Mouse (Mus musculus): ENCODE measurements around the gene Ptpre. TPM values are rescaled to one million over a fixed set of nuclear protein-coding genes. Genes with fewer than 3 reads are reported as not detected.
"Not testable (repeated sequence)": the region's sequence is repeated elsewhere in the genome, so short reads cannot be mapped to it uniquely, and the experiment has no call there.

Gene Ptpre
- not detected in 2 replicates for polyA plus RNA-seq (2012; ENCODE audit: insufficient read depth, insufficient read length, low replicate concordance, missing spikeins)

- TF ChIP-seq POLR2A (IDR thresholded peaks at IDR 0.05; ENCODE audit: insufficient read depth, low read depth, low read length) (no peak), CTCF (IDR thresholded peaks at IDR 0.05; ENCODE audit: insufficient read depth, low read depth, low read length) (peak; percentile 91)
- peak within 1 kb of the TSS; percentile 61 for H3K4me3 ChIP-seq (ENCODE audit: insufficient read depth, low read depth, low read length)
- peaks cover 9% of the 10 kb centered on the region for H3K4me1 ChIP-seq (ENCODE audit: control insufficient read depth, insufficient read depth, low read length)
- 2% methylated on average over 28 of the region's 28 CpGs for WGBS
- H3K27ac ChIP-seq (ENCODE audit: insufficient read depth, low read depth, low read length) = no peak within 1 kb of the TSS
Observed at GRCm38 (mm10) chr7:135537341-135537901, at the start of gene Ptpre. Gene Ptpre (plus strand): TSS chr7:135537481.

GRCm38 (mm10) chr7:135488214-135488810, 49.0 kb upstream of the Ptpre start:
- Histone ChIP-seq H3K4me1 (ENCODE audit: control insufficient read depth, insufficient read depth, low read length) (peaks cover 6% of the 10 kb centered on the region), H3K27ac (ENCODE audit: insufficient read depth, low read depth, low read length) (no peak overlapping the region), H3K4me3 (ENCODE audit: insufficient read depth, low read depth, low read length) (no peak overlapping the region)
- 73% methylated on average over 6 of the region's 6 CpGs for WGBS
- TF ChIP-seq CTCF (IDR thresholded peaks at IDR 0.05; ENCODE audit: insufficient read depth, low read depth, low read length) (peak; percentile 41; the same call in 1 of the 2 replicates), POLR2A (IDR thresholded peaks at IDR 0.05; ENCODE audit: insufficient read depth, low read depth, low read length) (no peak)

GRCm38 (mm10) chr7:135489724-135490499, 47.4 kb upstream of the Ptpre start:
- no peak overlapping the region for H3K27ac ChIP-seq (ENCODE audit: insufficient read depth, low read depth, low read length)
- WGBS = 82% methylated on average over 9 of the region's 9 CpGs
- TF ChIP-seq CTCF (IDR thresholded peaks at IDR 0.05; ENCODE audit: insufficient read depth, low read depth, low read length) (no peak), POLR2A (IDR thresholded peaks at IDR 0.05; ENCODE audit: insufficient read depth, low read depth, low read length) (no peak)
- H3K4me3 ChIP-seq (ENCODE audit: insufficient read depth, low read depth, low read length) = no peak overlapping the region
- H3K4me1 ChIP-seq (ENCODE audit: control insufficient read depth, insufficient read depth, low read length) = peaks cover 6% of the 10 kb centered on the region

DNA sequence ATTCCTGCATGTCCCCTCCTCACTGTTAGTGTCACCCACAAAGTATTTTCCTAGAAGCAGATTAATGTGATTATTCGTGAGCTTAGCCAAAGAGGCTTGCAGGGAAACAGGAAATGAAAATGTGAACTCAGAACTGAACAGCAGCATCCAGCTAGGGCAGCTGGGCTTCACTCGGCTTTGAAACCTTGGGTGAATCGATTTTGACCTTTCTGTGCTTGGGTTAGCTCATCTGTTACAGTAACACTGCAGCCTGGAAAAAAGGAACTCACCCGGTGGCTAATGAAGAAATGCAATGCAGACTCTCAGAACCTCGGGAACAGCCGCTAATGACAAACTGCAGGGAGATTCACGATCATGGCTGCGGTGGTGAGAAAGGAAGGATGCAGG, 46.8 kb upstream of the Ptpre start:
- TF ChIP-seq CTCF (IDR thresholded peaks at IDR 0.05; ENCODE audit: insufficient read depth, low read depth, low read length) (no peak), POLR2A (IDR thresholded peaks at IDR 0.05; ENCODE audit: insufficient read depth, low read depth, low read length) (no peak)
- WGBS = 78% methylated on average over 8 of the region's 8 CpGs
- peaks cover 6% of the 10 kb centered on the region for H3K4me1 ChIP-seq (ENCODE audit: control insufficient read depth, insufficient read depth, low read length)
- H3K27ac ChIP-seq (ENCODE audit: insufficient read depth, low read depth, low read length) = no peak overlapping the region
- H3K4me3 ChIP-seq (ENCODE audit: insufficient read depth, low read depth, low read length) = no peak overlapping the region

DNA sequence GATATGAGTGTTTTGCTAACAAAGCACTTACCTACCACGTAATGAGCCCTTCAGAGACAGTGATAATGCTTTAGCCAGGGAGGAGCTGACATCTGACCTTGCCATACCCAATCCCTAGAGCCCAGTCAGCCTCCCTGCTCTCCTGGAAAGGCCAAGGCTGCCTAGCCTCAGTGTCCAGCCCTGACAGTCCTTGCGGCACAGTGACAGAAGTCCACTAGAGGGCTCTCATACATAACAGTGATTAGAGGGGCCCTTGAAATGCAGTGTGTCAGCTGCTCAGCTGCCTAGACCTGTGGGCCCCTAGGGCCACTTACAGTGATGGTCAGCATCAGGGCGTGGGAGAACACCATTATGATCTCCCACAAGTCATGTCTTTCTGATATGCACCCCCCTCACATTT, 42.0 kb upstream of the Ptpre start:
- 63% methylated on average over 3 of the region's 3 CpGs for WGBS
- no peak for TF ChIP-seq POLR2A (IDR thresholded peaks at IDR 0.05; ENCODE audit: insufficient read depth, low read depth, low read length)
- no peak for TF ChIP-seq CTCF (IDR thresholded peaks at IDR 0.05; ENCODE audit: insufficient read depth, low read depth, low read length)
- Histone ChIP-seq H3K4me1 (ENCODE audit: control insufficient read depth, insufficient read depth, low read length) (no peaks in the 10 kb centered on the region), H3K27ac (ENCODE audit: insufficient read depth, low read depth, low read length) (no peak overlapping the region), H3K4me3 (ENCODE audit: insufficient read depth, low read depth, low read length) (no peak overlapping the region)

DNA sequence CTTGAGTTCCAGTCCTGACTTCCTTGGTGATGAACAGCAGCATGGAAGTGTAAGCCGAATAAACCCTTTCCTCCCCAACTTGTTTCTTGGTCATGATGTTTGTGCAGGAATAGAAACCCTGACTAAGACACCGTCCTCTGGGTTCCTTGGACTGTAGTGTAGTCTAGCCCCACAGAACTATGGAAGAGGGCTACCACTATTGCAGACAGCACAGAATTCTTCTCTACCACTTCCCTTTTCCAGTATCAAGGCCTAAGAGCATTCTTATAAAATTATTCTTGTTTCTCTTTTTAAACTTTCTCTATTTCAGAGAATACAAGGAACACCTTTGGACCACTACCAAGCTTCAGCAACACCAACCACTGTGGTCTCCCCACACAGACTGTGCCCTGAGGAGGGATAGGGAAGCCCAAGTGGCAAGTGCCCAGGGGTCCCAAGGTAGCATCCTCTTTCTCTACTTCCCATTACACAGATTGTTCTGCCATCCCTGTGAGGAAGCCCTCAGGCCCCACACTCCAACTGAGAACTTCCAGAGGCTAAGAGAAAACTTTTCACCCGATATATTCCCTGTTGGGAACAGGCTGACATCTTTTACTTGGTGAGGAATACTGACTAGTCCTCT, 38.6 kb upstream of the Ptpre start:
- Histone ChIP-seq H3K4me1 (ENCODE audit: control insufficient read depth, insufficient read depth, low read length) (no peaks in the 10 kb centered on the region), H3K27ac (ENCODE audit: insufficient read depth, low read depth, low read length) (no peak overlapping the region), H3K4me3 (ENCODE audit: insufficient read depth, low read depth, low read length) (no peak overlapping the region)
- TF ChIP-seq POLR2A (IDR thresholded peaks at IDR 0.05; ENCODE audit: insufficient read depth, low read depth, low read length) (no peak), CTCF (IDR thresholded peaks at IDR 0.05; ENCODE audit: insufficient read depth, low read depth, low read length) (no peak)
- WGBS = 92% methylated on average over 3 of the region's 3 CpGs

DNA sequence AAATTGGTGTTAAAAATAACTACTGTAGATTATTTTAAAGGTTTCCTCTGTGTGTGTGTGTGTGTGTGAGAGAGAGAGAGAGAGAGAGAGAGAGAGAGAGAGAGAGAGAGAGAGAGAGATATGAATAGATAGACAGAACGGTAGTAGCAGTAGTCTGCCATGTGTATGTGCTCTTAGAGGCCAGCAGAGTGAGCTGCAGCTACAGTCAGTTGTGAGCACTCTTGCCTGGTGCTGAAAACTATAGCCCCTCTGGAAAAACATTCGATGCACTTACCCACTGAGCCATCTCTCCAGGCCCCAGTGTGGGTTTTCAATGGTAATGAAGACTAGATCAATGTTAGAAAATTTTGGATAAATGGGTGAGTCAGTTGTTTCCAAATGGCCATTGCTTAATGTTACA, 37.9 kb upstream of the Ptpre start:
- Histone ChIP-seq H3K4me1 (ENCODE audit: control insufficient read depth, insufficient read depth, low read length) (no peaks in the 10 kb centered on the region), H3K27ac (ENCODE audit: insufficient read depth, low read depth, low read length) (no peak overlapping the region), H3K4me3 (ENCODE audit: insufficient read depth, low read depth, low read length) (no peak overlapping the region)
- TF ChIP-seq CTCF (IDR thresholded peaks at IDR 0.05; ENCODE audit: insufficient read depth, low read depth, low read length) (no peak), POLR2A (IDR thresholded peaks at IDR 0.05; ENCODE audit: insufficient read depth, low read depth, low read length) (no peak)
- 52% methylated on average over 2 of the region's 2 CpGs for WGBS

DNA sequence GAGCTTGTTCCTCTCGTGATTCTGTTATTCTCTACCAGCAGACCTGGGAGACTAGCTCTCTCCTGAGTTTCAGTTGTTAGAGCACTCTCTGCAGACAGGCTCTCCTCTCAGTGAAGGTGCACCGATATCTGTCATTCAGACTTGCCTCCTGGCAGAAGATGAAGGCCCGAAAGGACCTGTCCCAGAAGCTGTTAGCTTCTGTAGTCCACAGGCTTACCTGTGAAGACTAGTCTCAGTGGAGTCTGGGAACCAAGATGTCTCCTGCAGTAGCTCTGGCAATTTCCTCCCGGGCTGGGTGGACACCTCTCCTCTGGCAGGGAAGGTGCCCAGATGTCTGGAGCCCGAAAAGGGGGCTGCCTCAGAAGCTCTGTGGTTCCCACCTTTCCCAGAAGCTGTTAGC, 30.8 kb upstream of the Ptpre start:
- H3K27ac ChIP-seq (ENCODE audit: insufficient read depth, low read depth, low read length); H3K4me3 ChIP-seq (ENCODE audit: insufficient read depth, low read depth, low read length); H3K4me1 ChIP-seq (ENCODE audit: control insufficient read depth, insufficient read depth, low read length): not testable (repeated sequence)
- WGBS = 98% methylated on average over 5 of the region's 5 CpGs

DNA sequence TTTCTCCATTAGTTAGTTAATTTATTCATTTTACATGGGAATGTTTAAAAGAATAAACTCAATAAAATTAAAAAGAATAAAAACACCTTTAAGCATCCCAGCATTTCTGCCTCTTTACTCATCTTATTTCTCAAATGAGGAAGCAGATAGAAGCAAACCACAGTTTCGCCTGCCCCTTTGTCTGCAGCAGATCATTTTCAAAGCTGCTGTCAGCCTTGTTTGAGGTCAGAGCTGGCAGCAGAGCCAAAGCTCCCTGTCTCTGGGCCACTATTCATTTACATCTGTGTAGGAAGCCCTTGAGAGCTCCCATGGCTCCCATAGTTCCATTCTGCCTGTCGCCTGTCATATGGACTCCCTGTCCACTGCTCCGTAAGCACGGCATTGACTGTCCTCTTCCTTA, 28.7 kb upstream of the Ptpre start:
- Histone ChIP-seq H3K27ac (ENCODE audit: insufficient read depth, low read depth, low read length) (no peak overlapping the region), H3K4me1 (ENCODE audit: control insufficient read depth, insufficient read depth, low read length) (no peaks in the 10 kb centered on the region), H3K4me3 (ENCODE audit: insufficient read depth, low read depth, low read length) (no peak overlapping the region)
- WGBS = 81% methylated on average over 4 of the region's 4 CpGs
- TF ChIP-seq CTCF (IDR thresholded peaks at IDR 0.05; ENCODE audit: insufficient read depth, low read depth, low read length) = no peak
- TF ChIP-seq POLR2A (IDR thresholded peaks at IDR 0.05; ENCODE audit: insufficient read depth, low read depth, low read length) = no peak

Data from olfactory bulb, adult 2 months (tissue).